Mouse (Mus musculus) urinary bladder, postnatal 36 days (tissue): ENCODE data around the gene Crb1.
"Not testable (repeated sequence)": the region's sequence is repeated elsewhere in the genome, so short reads cannot be mapped to it uniquely, and the experiment has no call there.

ENCODE experiments used
- DNase-seq, 2 experiments: peaks; one replicate each; pipeline ENCODE4 v3.0.0; 2022; ENCODE audit warnings: low spot score in 2 of 2, mixed read lengths in 1 of 2

The Crb1 gene

GRCm38 (mm10) chr1:139376638-139377286 is at the start of gene Crb1:
TSS of gene Crb1 (minus strand) at chr1:139377100.
- no peak for DNase-seq

- no peak for DNase-seq
These were observed 48.1 kb upstream of the Crb1 start for GRCm38 (mm10) chr1:139425006-139425405.

GRCm38 (mm10) chr1:139423931-139424330 is 47.0 kb upstream of the Crb1 start:
- DNase-seq: no peak

- peak in 1 of 2 experiments; percentile 4 for DNase-seq
These were observed 46.0 kb upstream of the Crb1 start for GRCm38 (mm10) chr1:139422941-139423340.

GRCm38 (mm10) chr1:139421875-139422791 is 45.2 kb upstream of the Crb1 start, which contains the start of gene Zbtb41:
TSS of gene Zbtb41 (plus strand) at chr1:139422288.
- DNase-seq: peak; percentile 85 to 86

- no peak for DNase-seq
These were observed 44.6 kb upstream of the Crb1 start for GRCm38 (mm10) chr1:139421521-139421874.

GRCm38 (mm10) chr1:139413465-139413864 is 36.6 kb upstream of the Crb1 start:
- no peak for DNase-seq

- DNase-seq: not testable (repeated sequence)
These were observed 35.5 kb upstream of the Crb1 start for GRCm38 (mm10) chr1:139412365-139412764.

GRCm38 (mm10) chr1:139407701-139408100 is 30.8 kb upstream of the Crb1 start:
- DNase-seq: no peak

GRCm38 (mm10) chr1:139405766-139406165 is 28.9 kb upstream of the Crb1 start:
- no peak for DNase-seq

- DNase-seq: no peak
These were observed 19.7 kb upstream of the Crb1 start for GRCm38 (mm10) chr1:139396589-139396988.

GRCm38 (mm10) chr1:139391747-139392146 is 14.8 kb upstream of the Crb1 start:
- DNase-seq: no peak

- no peak for DNase-seq
These were observed 2.7 kb upstream of the Crb1 start for GRCm38 (mm10) chr1:139379621-139379984.

GRCm38 (mm10) chr1:139378861-139379620 is 2.1 kb upstream of the Crb1 start:
- no peak for DNase-seq

GRCm38 (mm10) chr1:139375900-139376299 is 1.0 kb downstream of the Crb1 start:
- DNase-seq: no peak

- DNase-seq: no peak
These were observed 5.6 kb downstream of the Crb1 start for GRCm38 (mm10) chr1:139371341-139371740.

GRCm38 (mm10) chr1:139348566-139348965 is 28.3 kb downstream of the Crb1 start:
- no peak for DNase-seq

- no peak for DNase-seq
These were observed 30.1 kb downstream of the Crb1 start for GRCm38 (mm10) chr1:139346602-139347371.

- DNase-seq: no peak
These were observed 30.8 kb downstream of the Crb1 start for GRCm38 (mm10) chr1:139346030-139346601.

GRCm38 (mm10) chr1:139340178-139340859 is 36.6 kb downstream of the Crb1 start:
- DNase-seq: no peak
